Mouse (Mus musculus) midbrain, embryonic 12.5 days (tissue): ENCODE results near the gene Srrm4. TPM values are rescaled to one million over a fixed set of nuclear protein-coding genes. Genes with fewer than 3 reads are reported as not detected.
A peak's percentile ranks its signal among the peaks of the same experiment; 100 is the strongest.

Source experiments
- ATAC-seq: fragments of 200-750 bp; cut with Nextera tagmentation; 2 replicates; pipeline ENCODE4 v1.8.0; 2017; ENCODE audit warnings: low read depth, moderate TSS enrichment, moderate library complexity; ENCODE audit not compliant: low FRiP score
- H3K27ac ChIP-seq: fragments of 300-500 bp; sonication (generic); replicated peaks from 2 replicates; pipeline ENCODE4 v1.5.1; 2016; ENCODE audit warnings: mild to moderate bottlenecking
- H3K27me3 ChIP-seq: fragments of 300-500 bp; sonication (generic); 2 replicates; pipeline ENCODE4 v1.6.1; 2016; ENCODE audit warnings: mild to moderate bottlenecking
- H3K36me3 ChIP-seq: fragments of 300-500 bp; sonication (generic); 2 replicates; pipeline ENCODE4 v1.6.1; 2016
- H3K4me1 ChIP-seq: fragments of 300-500 bp; sonication (generic); 2 replicates; pipeline ENCODE4 v1.6.1; 2016
- H3K4me2 ChIP-seq: fragments of 300-500 bp; sonication (generic); replicated peaks from 2 replicates; pipeline ENCODE4 v1.6.1; 2016; ENCODE audit warnings: mild to moderate bottlenecking, moderate library complexity
- H3K4me3 ChIP-seq: fragments of 300-500 bp; sonication (generic); 2 replicates; pipeline ENCODE4 v1.5.1; 2016; ENCODE audit warnings: mild to moderate bottlenecking
- H3K9ac ChIP-seq: fragments of 300-500 bp; sonication (generic); replicated peaks from 2 replicates; pipeline ENCODE4 v1.6.1; 2016; ENCODE audit warnings: mild to moderate bottlenecking, moderate library complexity
- H3K9me3 ChIP-seq: fragments of 300-500 bp; sonication (generic); 2 replicates; pipeline ENCODE4 v1.6.1; 2016; ENCODE audit warnings: mild to moderate bottlenecking
- WGBS: fragments of 180-500 bp; shearing (Covaris S2); methylation state at CpG from one replicate; pipeline ENCODE4 v1.1.7; 2016; 5-methylcytosine and 5-hydroxymethylcytosine counted together
- polyA plus RNA-seq: library from polyadenylated mRNA; unstranded; fragments of >200 nt; fragmentation: Nextera tagmentation; extraction: Ambion mirVana; gene quantifications from 2 replicates; pipeline ENCODE4 v1.2.1, GENCODE M21; 2016

Srrm4 gene
- polyA plus RNA-seq, 1 experiment from 2014 or later = 21.8 TPM

DNA sequence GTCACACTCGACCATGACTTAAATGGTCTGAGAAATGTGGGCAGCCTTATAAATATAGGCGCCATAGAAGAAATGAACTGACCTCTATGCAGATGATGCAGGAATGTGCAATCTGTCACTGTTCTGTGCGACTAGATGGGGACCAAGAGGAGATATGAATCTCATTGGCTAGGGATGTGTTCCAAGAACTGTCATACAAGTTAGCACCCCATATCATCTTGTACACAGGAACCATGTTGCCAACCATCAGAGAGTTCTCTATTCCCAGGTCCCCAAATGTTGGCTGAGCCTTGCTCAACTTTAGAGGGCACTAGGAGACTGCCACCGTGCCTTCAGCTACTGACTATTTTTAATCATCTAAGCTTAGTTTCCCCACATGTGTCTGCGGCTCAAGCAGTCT lies 81.4 kb downstream of the Srrm4 start:
- no peaks in the 10 kb centered on the region for H3K27me3 ChIP-seq
- ATAC-seq = no peak
- no peak overlapping the region for H3K27ac ChIP-seq
- peaks cover 8% of the 10 kb centered on the region for H3K36me3 ChIP-seq
- WGBS = 79% methylated on average over 5 of the region's 5 CpGs
- no peaks in the 10 kb centered on the region for H3K9me3 ChIP-seq
- no peak overlapping the region for H3K4me2 ChIP-seq
- no peak overlapping the region for H3K4me3 ChIP-seq
- H3K9ac ChIP-seq = no peak overlapping the region
- H3K4me1 ChIP-seq = peaks cover 6% of the 10 kb centered on the region; the same call in 1 of the 2 replicates

GRCm38 (mm10) chr5:116501342-116501741 lies 90.3 kb downstream of the Srrm4 start:
- H3K27me3 ChIP-seq = no peaks in the 10 kb centered on the region
- no peak overlapping the region for H3K4me3 ChIP-seq
- no peaks in the 10 kb centered on the region for H3K36me3 ChIP-seq
- 45% methylated on average over 15 of the region's 15 CpGs for WGBS
- H3K4me2 ChIP-seq = no peak overlapping the region; the same call in 1 of the 2 replicates
- no peak overlapping the region for H3K9ac ChIP-seq
- H3K4me1 ChIP-seq = peaks cover 36% of the 10 kb centered on the region
- H3K9me3 ChIP-seq = no peaks in the 10 kb centered on the region
- no peak for ATAC-seq
- peak overlapping the region; percentile 1; the same call in 1 of the 2 replicates for H3K27ac ChIP-seq

DNA sequence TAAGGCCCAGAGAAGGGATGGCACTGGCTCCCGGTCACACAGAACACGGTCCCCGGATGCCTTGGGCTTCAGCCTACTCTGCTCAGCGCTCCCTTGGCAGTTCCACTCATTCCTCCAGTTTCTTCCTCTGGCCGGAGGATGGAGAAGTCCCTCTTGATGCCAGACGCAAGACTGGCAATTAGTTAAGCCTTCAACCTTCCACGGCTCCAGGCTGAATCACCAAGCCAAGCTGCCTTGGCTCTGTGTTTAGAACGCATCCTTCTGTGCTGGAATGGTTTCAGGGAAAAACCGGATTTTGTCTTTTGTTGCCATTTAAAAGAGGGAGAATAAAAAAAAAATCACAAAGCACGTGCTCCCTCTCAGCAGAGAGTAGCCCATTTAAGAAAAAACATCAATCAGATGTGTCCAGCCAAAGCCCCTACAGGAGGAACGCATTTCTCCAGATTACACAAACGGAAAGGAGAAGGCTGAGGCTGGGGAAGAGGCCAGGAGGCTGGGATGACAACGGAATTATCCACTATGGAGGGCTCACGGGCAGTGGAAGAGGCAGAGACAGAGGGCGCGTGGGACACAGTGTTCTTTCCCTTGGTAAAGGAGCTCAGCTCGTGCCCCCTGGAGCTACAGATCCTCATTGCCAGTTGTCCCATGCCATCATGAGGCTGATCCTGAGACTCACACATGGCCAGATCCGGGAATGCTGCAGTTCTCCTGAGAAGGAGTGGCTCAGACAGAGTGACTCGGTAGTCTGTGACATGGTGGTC lies 92.6 kb downstream of the Srrm4 start:
- Histone ChIP-seq H3K4me1 (peaks cover 38% of the 10 kb centered on the region), H3K27me3 (no peaks in the 10 kb centered on the region), H3K27ac (no peak overlapping the region), H3K9me3 (no peaks in the 10 kb centered on the region), H3K4me3 (no peak overlapping the region), H3K4me2 (no peak overlapping the region), H3K36me3 (no peaks in the 10 kb centered on the region), H3K9ac (no peak overlapping the region)
- no peak for ATAC-seq
- 81% methylated on average over 19 of the region's 19 CpGs for WGBS

- WGBS = 71% methylated on average over 5 of the region's 5 CpGs
- H3K4me2 ChIP-seq = no peak overlapping the region
- no peak for ATAC-seq
- no peaks in the 10 kb centered on the region for H3K36me3 ChIP-seq
- no peak overlapping the region for H3K27ac ChIP-seq
- H3K9me3 ChIP-seq = no peaks in the 10 kb centered on the region
- H3K27me3 ChIP-seq = no peaks in the 10 kb centered on the region
- H3K9ac ChIP-seq = no peak overlapping the region
- no peak overlapping the region for H3K4me3 ChIP-seq
- peaks cover 38% of the 10 kb centered on the region for H3K4me1 ChIP-seq
Measured at GRCm38 (mm10) chr5:116497866-116498265, 93.8 kb downstream of the Srrm4 start.

- no peak overlapping the region for H3K27ac ChIP-seq
- no peak overlapping the region for H3K4me2 ChIP-seq
- 51% methylated on average over 7 of the region's 7 CpGs for WGBS
- H3K27me3 ChIP-seq = no peaks in the 10 kb centered on the region
- peaks cover 43% of the 10 kb centered on the region for H3K4me1 ChIP-seq
- H3K9me3 ChIP-seq = no peaks in the 10 kb centered on the region
- H3K36me3 ChIP-seq = no peaks in the 10 kb centered on the region
- H3K9ac ChIP-seq = no peak overlapping the region
- no peak overlapping the region for H3K4me3 ChIP-seq
- no peak for ATAC-seq
Measured at GRCm38 (mm10) chr5:116497205-116497604, 94.4 kb downstream of the Srrm4 start.

DNA sequence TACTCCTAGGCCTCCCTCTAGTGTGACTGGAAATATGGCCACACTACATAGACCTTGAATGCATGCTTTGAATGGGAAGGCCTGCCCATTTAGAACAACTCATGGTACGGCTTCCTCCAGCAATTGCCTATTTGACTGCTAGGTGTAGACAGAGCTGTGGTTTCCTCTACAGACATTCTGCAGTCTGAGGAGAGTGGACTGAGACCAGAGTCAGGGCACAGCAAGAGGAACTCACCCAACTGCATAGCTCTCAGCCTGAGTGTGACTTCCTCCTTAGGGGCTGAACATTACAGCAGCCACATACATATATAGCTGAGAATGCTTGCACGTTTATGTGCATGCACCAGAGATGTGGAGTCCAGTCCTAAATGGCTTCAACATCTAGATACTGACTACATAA lies 94.9 kb downstream of the Srrm4 start:
- H3K4me3 ChIP-seq = no peak overlapping the region
- H3K4me1 ChIP-seq = peaks cover 43% of the 10 kb centered on the region
- no peak overlapping the region for H3K9ac ChIP-seq
- H3K9me3 ChIP-seq = no peaks in the 10 kb centered on the region
- H3K4me2 ChIP-seq = no peak overlapping the region
- H3K27me3 ChIP-seq = no peaks in the 10 kb centered on the region
- no peak for ATAC-seq
- no peaks in the 10 kb centered on the region for H3K36me3 ChIP-seq
- 84% methylated on average over 2 of the region's 2 CpGs for WGBS
- no peak overlapping the region for H3K27ac ChIP-seq

GRCm38 (mm10) chr5:116495466-116495865 lies 96.2 kb downstream of the Srrm4 start:
- Histone ChIP-seq H3K27me3 (no peaks in the 10 kb centered on the region), H3K4me1 (peaks cover 37% of the 10 kb centered on the region), H3K9ac (no peak overlapping the region), H3K9me3 (no peaks in the 10 kb centered on the region), H3K36me3 (no peaks in the 10 kb centered on the region), H3K4me2 (no peak overlapping the region), H3K4me3 (no peak overlapping the region), H3K27ac (no peak overlapping the region)
- 85% methylated on average over 9 of the region's 9 CpGs for WGBS
- no peak for ATAC-seq

DNA sequence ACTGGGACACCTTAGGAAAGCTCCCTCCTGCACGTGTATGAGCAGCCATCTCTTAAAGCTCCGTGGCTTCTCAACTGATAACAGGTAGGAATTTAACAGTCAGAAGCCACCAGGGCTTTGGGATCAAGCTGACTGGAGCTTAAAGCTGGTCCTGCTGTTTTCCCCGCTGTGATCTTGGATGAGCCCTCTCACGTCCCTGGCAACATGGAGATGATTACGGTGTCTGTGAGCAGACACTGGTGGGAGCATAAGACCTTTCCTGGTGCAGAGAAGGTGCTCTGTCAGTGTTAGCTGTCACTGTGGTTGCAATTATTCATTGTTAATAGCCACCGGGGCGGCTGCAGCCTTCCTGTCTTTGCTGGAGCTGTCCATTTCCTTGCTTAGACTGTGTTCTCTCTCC lies 97.2 kb downstream of the Srrm4 start:
- no peak overlapping the region for H3K4me3 ChIP-seq
- ATAC-seq = no peak
- no peaks in the 10 kb centered on the region for H3K36me3 ChIP-seq
- no peak overlapping the region for H3K4me2 ChIP-seq
- no peaks in the 10 kb centered on the region for H3K27me3 ChIP-seq
- WGBS = 71% methylated on average over 7 of the region's 7 CpGs
- H3K9ac ChIP-seq = no peak overlapping the region
- H3K9me3 ChIP-seq = no peaks in the 10 kb centered on the region
- H3K27ac ChIP-seq = no peak overlapping the region
- peaks cover 33% of the 10 kb centered on the region for H3K4me1 ChIP-seq

DNA sequence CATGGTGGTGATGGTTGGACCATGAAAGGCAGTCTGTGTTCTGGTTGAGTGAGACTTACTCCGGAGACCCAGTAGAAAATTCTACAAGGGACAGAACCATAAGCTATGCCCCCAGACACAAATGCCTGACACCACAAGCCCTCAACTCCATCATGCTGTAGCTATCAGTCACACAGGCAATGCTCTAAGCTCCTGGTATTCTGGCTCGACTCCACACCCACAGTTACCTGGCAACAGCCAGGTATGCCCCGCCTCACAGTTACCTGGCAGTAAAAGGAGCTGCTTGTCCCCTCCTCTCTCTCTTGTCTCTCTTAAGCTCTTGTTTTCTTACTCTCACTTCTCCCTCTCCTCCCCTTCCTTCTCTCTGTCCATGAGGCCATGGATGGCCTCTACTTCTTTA lies 98.9 kb downstream of the Srrm4 start:
- Histone ChIP-seq H3K4me2 (no peak overlapping the region), H3K9me3 (no peaks in the 10 kb centered on the region), H3K9ac (no peak overlapping the region), H3K27me3 (no peaks in the 10 kb centered on the region), H3K4me1 (peaks cover 28% of the 10 kb centered on the region), H3K36me3 (no peaks in the 10 kb centered on the region), H3K27ac (0 out of 2 replicates have a peak overlapping the region, but pooled peaks have one; percentile 25), H3K4me3 (no peak overlapping the region)
- no peak for ATAC-seq
- 87% methylated on average over 3 of the region's 3 CpGs for WGBS

DNA sequence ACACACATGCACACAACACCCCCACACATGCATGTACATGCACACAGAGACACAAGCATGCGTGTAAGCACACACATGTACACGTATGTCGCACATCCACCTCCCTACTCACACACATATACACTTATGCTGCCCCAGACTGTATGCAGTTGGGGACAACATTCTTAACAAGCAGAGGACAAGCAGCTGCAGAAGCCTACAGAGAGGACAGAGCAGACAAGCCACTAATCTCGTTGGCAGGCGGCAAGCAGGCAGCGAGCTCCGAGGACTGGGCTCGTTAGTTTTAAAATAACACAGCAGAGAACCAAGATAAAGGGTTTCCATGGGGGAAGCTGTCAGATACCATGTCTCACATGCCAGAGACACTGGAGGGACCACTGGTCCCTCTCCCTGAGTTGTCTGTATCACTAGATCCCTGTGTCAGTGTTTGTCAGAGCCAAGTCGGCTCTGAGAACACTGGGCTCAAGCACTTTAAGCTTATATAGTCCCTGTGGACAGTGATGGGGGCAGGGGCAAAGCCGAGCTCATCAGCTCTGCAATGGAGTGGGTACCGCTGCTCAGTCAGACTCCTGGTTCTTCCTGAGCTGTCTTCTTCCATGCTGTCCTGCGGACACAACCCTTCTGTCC lies 99.7 kb downstream of the Srrm4 start:
- H3K36me3 ChIP-seq = no peaks in the 10 kb centered on the region
- no peak for ATAC-seq
- peak overlapping the region; percentile 25; the same call in 1 of the 2 replicates for H3K27ac ChIP-seq

GRCm38 (mm10) chr5:116490826-116491225 lies 100.8 kb downstream of the Srrm4 start:
- Histone ChIP-seq H3K4me2 (no peak overlapping the region), H3K4me3 (no peak overlapping the region), H3K27ac (no peak overlapping the region; the same call in 1 of the 2 replicates), H3K27me3 (0 out of 2 replicates have a peak, but pooled peaks cover 3% of the 10 kb centered on the region), H3K9me3 (no peaks in the 10 kb centered on the region), H3K4me1 (peaks cover 31% of the 10 kb centered on the region), H3K9ac (no peak overlapping the region), H3K36me3 (no peaks in the 10 kb centered on the region)
- ATAC-seq = no peak
- 87% methylated on average over 5 of the region's 5 CpGs for WGBS

More for the DNA sequence above, 99.7 kb downstream of the Srrm4 start:
- Histone ChIP-seq H3K9ac (no peak overlapping the region), H3K27me3 (no peaks in the 10 kb centered on the region), H3K4me3 (no peak overlapping the region), H3K4me2 (no peak overlapping the region), H3K4me1 (peaks cover 24% of the 10 kb centered on the region), H3K9me3 (no peaks in the 10 kb centered on the region)
- WGBS = 65% methylated on average over 12 of the region's 12 CpGs

DNA sequence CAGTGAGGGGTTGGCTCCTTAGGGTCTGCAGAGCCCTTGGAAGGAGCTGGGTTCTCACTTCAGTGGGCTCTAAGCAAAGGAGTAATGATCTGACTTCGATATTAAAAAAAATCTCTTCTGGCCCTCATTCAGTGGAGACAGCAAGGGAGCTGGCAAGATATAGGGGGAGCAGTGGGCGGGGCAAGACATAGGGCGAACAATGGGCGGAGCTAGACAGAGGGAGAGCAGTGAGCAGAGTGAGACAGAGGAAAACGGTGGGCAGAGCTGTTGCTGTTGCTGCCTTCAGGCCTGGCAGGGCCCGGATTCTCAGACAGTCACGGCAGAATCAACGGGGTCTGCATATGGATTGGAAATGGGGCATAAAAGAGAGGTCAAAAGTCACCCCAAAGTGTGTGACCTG lies 102.0 kb downstream of the Srrm4 start:
- Histone ChIP-seq H3K4me1 (peaks cover 41% of the 10 kb centered on the region), H3K36me3 (no peaks in the 10 kb centered on the region), H3K27ac (no peak overlapping the region), H3K9me3 (no peaks in the 10 kb centered on the region), H3K9ac (no peak overlapping the region), H3K27me3 (0 out of 2 replicates have a peak, but pooled peaks cover 4% of the 10 kb centered on the region), H3K4me3 (no peak overlapping the region), H3K4me2 (no peak overlapping the region)
- WGBS = 59% methylated on average over 8 of the region's 8 CpGs
- ATAC-seq = no peak
